Mouse (Mus musculus) liver, postnatal 0 days (tissue): ENCODE results near the gene Naxd.

Experiments
- CTCF ChIP-seq: sonication (generic); IDR thresholded peaks from 2 replicates; pipeline ENCODE4 v1.5.1; 2016; ENCODE audit warnings: antibody characterized with exemption, low read depth
- EP300 ChIP-seq: IDR thresholded peaks from 2 replicates; pipeline ENCODE4 v1.6.1; 2016; ENCODE audit warnings: antibody characterized with exemption, low read depth, mild to moderate bottlenecking

DNA sequence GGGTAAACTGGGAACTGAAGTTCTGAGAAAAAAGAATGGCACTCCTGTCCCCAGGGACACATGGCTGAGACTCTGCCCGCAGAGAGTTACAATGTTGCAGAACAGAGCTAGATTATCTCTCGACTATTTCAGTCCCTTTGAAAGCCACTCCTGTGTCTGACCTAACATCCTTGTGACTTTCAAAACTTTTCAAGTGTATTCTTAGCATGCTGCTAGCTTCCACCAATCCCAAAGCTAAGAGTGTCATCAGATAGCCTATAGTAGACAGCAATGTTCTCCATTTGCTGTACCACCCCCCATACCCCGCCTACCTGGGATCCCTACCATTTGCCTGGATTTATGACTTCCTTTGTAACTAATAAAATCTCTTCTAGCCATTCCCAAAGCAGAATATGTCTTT, 14.8 kb upstream of the Naxd start:
- TF ChIP-seq CTCF: no peak
- TF ChIP-seq EP300: no peak
